Mouse (Mus musculus) stomach, embryonic 14.5 days (tissue): ENCODE measurements at regions not wholly inside any gene's neighbourhood (a gene's known extent, or its start where the extent isn't known, plus 50 kb on each side); places are given as distances from the start of the nearest gene placed in this dataset.

Source experiments
- ATAC-seq: fragments of 200-750 bp; cut with Nextera tagmentation; 2 replicates; pipeline ENCODE4 v1.8.0; 2017; ENCODE audit warnings: low read depth, moderate TSS enrichment; ENCODE audit not compliant: insufficient number of reproducible peaks, insufficient read depth, low FRiP score
- H3K27ac ChIP-seq: fragments of 300-500 bp; sonication (generic); 2 replicates; pipeline ENCODE4 v1.5.1; 2014; ENCODE audit warnings: mild to moderate bottlenecking, low read length, moderate library complexity, mixed read lengths
- H3K27me3 ChIP-seq: fragments of 300-500 bp; sonication (generic); 2 replicates; pipeline ENCODE4 v1.6.1; 2014; ENCODE audit warnings: low read length, control low read depth, mixed read lengths; ENCODE audit not compliant: control insufficient read depth, insufficient read depth
- H3K36me3 ChIP-seq: fragments of 300-500 bp; sonication (generic); 2 replicates; pipeline ENCODE4 v1.6.1; 2014; ENCODE audit warnings: mild to moderate bottlenecking, control low read depth, low read length, moderate library complexity, mixed read lengths; ENCODE audit not compliant: control insufficient read depth, insufficient read depth
- H3K4me1 ChIP-seq: fragments of 300-500 bp; sonication (generic); 2 replicates; pipeline ENCODE4 v1.6.1; 2014; ENCODE audit warnings: low read length, control low read depth, mixed read lengths; ENCODE audit not compliant: control insufficient read depth, insufficient read depth
- H3K4me2 ChIP-seq: fragments of 300-500 bp; sonication (generic); replicated peaks from 2 replicates; pipeline ENCODE4 v1.6.1; 2014; ENCODE audit warnings: low read depth, low read length, control low read depth
- H3K4me3 ChIP-seq: fragments of 300-500 bp; sonication (generic); 2 replicates; pipeline ENCODE4 v1.5.1; 2014; ENCODE audit warnings: low read depth, low read length, control low read depth
- H3K9ac ChIP-seq: fragments of 300-500 bp; sonication (generic); replicated peaks from 2 replicates; pipeline ENCODE4 v1.6.1; 2014; ENCODE audit warnings: low read depth, mild to moderate bottlenecking, control low read depth, low read length, moderate library complexity, mixed read lengths
- H3K9me3 ChIP-seq: fragments of 300-500 bp; sonication (generic); 2 replicates; pipeline ENCODE4 v1.6.1; 2016; ENCODE audit warnings: low read depth, low read length, control low read depth; ENCODE audit not compliant: control insufficient read depth
- WGBS: fragments of 180-500 bp; shearing (Covaris S2); extraction: QIAGEN DNeasy Blood & Tissue Kit; methylation state at CpG from one replicate; pipeline ENCODE4 v1.1.7; 2014; 5-methylcytosine and 5-hydroxymethylcytosine counted together

DNA sequence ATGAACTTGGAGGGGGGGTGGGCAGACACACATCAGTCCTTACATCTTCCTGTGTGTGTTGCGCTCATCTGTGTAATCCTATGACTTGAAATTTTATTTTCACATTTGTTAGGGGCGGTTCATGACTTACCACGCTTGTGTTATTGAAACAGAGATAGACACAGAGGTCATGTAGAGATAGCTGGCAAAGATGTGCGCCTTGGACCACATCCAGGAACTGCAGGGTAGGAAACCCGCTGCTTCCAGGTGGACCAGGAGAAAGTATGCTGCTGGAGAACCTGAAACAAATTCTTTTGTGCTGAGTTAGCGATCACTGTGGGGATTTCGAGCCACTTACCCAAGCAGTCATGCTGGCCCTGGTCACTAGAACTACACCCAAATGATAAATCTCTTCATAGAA, 89.1 kb downstream of the Kcnj2 start:
- ATAC-seq, result no peak
- 85% methylated on average over 7 of the region's 7 CpGs for WGBS
- no peaks in the 10 kb centered on the region for H3K36me3 ChIP-seq
- no peaks in the 10 kb centered on the region for H3K27me3 ChIP-seq
- no peak overlapping the region for H3K4me2 ChIP-seq
- H3K4me1 ChIP-seq, result no peaks in the 10 kb centered on the region
- H3K9me3 ChIP-seq, result no peaks in the 10 kb centered on the region
- H3K9ac ChIP-seq, result no peak overlapping the region
- H3K4me3 ChIP-seq, result no peak overlapping the region
- no peak overlapping the region for H3K27ac ChIP-seq

DNA sequence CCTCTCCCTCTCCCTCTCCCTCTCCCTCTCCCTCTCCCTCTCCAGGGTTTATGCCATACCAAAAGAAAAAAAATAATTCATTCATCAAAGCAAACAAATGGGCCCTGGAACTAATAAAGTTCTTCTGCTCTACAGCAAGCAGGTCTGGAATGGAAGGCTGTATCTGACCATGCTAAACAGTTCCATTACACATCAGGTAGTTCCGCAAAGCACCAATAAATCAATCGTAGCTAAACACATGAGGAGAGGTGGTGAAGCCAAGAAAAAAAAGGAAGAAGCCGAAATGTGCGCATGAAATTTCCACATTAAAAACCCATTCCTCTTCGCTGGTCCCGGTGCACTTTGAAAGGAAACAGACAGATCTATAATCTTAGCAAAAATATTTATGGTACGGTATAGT, 89.8 kb downstream of the Kcnj2 start:
- no peak overlapping the region for H3K4me2 ChIP-seq
- H3K27me3 ChIP-seq, result no peaks in the 10 kb centered on the region
- no peaks in the 10 kb centered on the region for H3K4me1 ChIP-seq
- no peak overlapping the region for H3K4me3 ChIP-seq
- ATAC-seq, result no peak
- 36% methylated on average over 7 of the region's 7 CpGs for WGBS
- H3K9ac ChIP-seq, result no peak overlapping the region
- no peaks in the 10 kb centered on the region for H3K36me3 ChIP-seq
- no peaks in the 10 kb centered on the region for H3K9me3 ChIP-seq
- H3K27ac ChIP-seq, result no peak overlapping the region

DNA sequence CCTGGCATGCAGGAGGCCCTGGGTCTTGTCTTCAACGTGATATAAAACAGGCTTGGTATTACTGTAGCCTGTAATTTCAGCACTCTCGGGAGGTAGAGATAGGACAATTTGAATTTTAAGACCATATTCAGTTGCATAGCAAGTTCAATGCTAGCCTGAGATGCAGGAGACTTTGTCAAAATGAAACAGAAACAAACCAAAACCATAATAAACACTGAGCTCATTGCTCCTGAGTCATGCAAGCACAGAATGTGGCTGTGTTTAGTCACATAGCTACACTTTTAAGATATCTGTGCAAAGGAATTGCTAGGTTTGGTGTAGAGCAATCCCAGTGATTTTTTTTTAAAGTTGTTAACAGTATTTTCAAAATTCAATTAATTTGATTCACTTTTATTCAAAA, 93.3 kb downstream of the Kcnj2 start:
- ATAC-seq, result no peak
- WGBS, result 54% methylated on average over 2 of the region's 2 CpGs
- H3K4me1 ChIP-seq, result no peaks in the 10 kb centered on the region
- H3K9me3 ChIP-seq, result no peaks in the 10 kb centered on the region
- H3K4me2 ChIP-seq, result no peak overlapping the region
- H3K27ac ChIP-seq, result no peak overlapping the region
- H3K4me3 ChIP-seq, result no peak overlapping the region
- H3K36me3 ChIP-seq, result no peaks in the 10 kb centered on the region
- no peak overlapping the region for H3K9ac ChIP-seq
- no peaks in the 10 kb centered on the region for H3K27me3 ChIP-seq

DNA sequence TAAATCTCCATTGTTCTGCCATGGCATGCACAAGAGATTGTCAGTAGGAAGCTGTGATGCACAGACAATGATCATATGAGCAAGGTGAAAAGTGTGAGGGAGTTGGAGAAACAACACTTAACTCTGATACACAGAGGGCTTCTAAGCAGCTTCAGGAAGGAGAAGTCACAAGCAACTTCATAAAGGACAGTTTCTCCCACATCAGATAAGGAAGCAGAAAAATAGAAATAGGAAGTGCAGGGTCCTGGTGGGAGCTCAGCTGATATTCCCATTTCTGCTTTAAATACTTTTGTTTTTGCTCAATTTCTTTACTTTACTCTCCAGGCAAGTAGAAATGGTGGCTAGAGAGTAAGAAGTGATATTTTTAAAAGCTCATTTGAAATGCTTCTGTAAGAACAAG, 98.9 kb downstream of the Kcnj2 start:
- Histone ChIP-seq H3K4me2 (no peak overlapping the region), H3K9ac (no peak overlapping the region), H3K4me1 (no peaks in the 10 kb centered on the region), H3K9me3 (no peaks in the 10 kb centered on the region), H3K27ac (no peak overlapping the region), H3K4me3 (no peak overlapping the region), H3K27me3 (no peaks in the 10 kb centered on the region), H3K36me3 (no peaks in the 10 kb centered on the region)
- no peak for ATAC-seq

DNA sequence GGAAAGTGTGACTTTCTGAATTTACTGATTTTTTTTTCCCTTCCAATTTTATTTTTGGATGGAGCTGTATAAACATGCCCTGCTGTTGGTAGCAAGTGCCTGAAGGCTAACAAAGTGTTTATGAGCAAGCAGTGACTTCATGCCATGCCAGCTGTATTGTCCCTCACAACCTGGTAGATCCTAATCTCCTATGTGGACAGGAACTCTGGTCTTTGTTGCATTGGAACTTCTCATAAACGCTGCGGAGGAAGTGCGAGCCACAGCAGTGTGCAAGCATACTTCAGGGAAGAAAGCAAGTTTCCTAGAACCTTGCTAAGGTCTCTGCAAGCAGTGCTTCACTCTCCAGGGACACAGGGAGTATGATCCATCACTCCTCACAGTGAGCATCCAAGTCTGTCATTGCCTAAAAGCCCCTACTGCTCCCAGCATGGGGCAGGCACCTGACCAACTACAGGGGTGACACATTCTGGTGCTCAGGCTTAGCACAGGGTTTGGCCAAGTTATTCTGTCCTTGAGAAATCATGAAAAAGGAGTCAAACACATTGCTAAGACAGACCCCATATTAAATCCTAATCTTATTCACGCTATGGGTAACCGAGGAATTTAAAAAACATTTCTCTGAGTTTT, 104.3 kb downstream of the Kcnj2 start:
- Histone ChIP-seq H3K27ac (no peak overlapping the region), H3K9ac (no peak overlapping the region), H3K27me3 (no peaks in the 10 kb centered on the region), H3K36me3 (no peaks in the 10 kb centered on the region), H3K4me2 (no peak overlapping the region), H3K4me3 (no peak overlapping the region), H3K4me1 (no peaks in the 10 kb centered on the region), H3K9me3 (no peaks in the 10 kb centered on the region)
- 84% methylated on average over 5 of the region's 5 CpGs for WGBS
- no peak for ATAC-seq

DNA sequence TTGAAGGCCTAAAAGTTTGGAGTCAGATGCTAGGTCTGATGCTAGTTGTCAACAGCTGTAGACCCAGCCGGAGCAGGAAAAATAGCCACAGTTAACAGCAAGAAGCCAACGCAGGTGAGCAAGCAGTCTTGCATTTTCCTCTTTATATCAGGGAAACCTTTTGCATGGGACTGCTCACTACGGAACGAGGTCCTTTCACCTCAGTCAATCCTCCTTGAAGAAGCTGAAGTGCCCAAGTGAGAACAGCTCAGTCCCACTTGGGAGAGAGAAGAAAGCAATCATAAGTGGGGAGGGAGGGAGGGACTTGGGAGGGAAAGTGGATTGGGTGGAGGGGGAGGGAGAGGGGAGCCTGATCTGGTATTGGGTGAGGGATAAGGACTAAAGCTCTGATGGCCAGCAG, 107.6 kb downstream of the Kcnj2 start:
- Histone ChIP-seq H3K36me3 (no peaks in the 10 kb centered on the region), H3K27ac (no peak overlapping the region), H3K4me2 (no peak overlapping the region), H3K4me1 (no peaks in the 10 kb centered on the region), H3K9me3 (no peaks in the 10 kb centered on the region), H3K4me3 (no peak overlapping the region), H3K27me3 (no peaks in the 10 kb centered on the region), H3K9ac (no peak overlapping the region)
- no peak for ATAC-seq
- WGBS, result 90% methylated on average over 4 of the region's 4 CpGs

DNA sequence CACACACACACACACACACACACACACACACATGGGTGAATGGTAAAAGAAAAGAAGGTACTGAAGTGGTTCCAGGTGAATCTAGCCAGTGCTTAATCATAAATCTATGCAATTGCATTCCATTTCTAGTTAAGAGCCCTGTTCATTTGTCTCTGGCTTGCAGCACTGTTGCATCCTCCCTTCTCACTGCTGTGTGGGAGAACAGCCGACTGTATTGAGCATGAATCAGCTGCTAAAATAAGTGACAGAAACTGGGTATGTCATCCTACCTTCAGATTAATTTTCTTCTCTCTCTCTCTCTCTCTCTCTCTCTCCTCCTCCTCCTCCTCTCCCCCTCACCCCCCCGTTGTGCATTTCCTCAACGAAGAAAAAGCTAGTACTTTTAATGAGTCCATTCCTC, 109.6 kb downstream of the Kcnj2 start:
- 53% methylated on average over 3 of the region's 3 CpGs for WGBS
- Histone ChIP-seq H3K36me3 (no peaks in the 10 kb centered on the region), H3K27me3 (no peaks in the 10 kb centered on the region), H3K4me1 (no peaks in the 10 kb centered on the region), H3K9ac (no peak overlapping the region), H3K4me2 (no peak overlapping the region), H3K9me3 (no peaks in the 10 kb centered on the region), H3K4me3 (no peak overlapping the region), H3K27ac (no peak overlapping the region)
- no peak for ATAC-seq

DNA sequence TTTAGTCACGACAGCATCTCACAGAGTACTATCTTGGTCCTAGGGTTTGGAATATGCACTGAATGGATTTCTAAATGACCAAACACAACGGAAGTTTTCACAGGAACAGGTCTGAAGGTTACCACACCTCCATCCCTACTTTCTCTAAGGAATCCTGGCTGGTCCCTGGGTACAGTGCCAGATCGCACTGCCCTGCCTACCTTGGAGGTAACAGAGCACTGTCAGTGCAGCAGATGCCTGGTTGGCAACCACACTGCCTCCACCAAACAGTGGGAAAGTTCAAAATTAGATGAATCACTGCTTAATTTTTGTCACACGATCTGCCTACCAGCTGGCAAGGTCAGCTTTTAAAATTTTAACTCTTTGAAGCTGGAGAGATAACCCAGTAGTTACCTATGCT, 111.6 kb downstream of the Kcnj2 start:
- Histone ChIP-seq H3K36me3 (no peaks in the 10 kb centered on the region), H3K9me3 (no peaks in the 10 kb centered on the region), H3K4me1 (no peaks in the 10 kb centered on the region), H3K4me2 (no peak overlapping the region), H3K27me3 (no peaks in the 10 kb centered on the region), H3K27ac (no peak overlapping the region), H3K9ac (no peak overlapping the region), H3K4me3 (no peak overlapping the region)
- ATAC-seq, result no peak
- 79% methylated on average over 4 of the region's 4 CpGs for WGBS

DNA sequence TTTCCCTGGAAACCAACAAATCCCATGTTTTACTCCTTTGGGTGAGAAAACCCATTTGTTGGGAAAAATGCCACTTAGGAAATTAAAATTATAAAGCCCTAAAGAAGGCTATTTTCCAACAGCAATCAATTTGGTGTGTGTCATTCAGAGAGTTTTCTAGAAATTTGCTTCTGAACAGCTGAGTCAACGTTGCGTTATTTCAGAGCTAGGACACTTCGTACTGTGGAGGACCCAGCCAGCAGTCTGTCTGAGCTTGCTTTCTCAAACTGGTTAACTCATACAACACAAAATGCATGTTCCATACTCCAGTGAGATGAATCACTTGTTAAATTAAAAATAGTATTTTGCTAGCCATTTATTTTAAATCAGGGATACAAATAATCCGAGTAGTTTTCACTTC, 131.5 kb downstream of the Kcnj2 start:
- no peaks in the 10 kb centered on the region for H3K36me3 ChIP-seq
- WGBS, result 81% methylated on average over 4 of the region's 4 CpGs
- ATAC-seq, result no peak
- no peak overlapping the region for H3K4me2 ChIP-seq
- no peak overlapping the region for H3K4me3 ChIP-seq
- H3K27ac ChIP-seq, result no peak overlapping the region
- no peaks in the 10 kb centered on the region for H3K9me3 ChIP-seq
- H3K4me1 ChIP-seq, result no peaks in the 10 kb centered on the region
- H3K27me3 ChIP-seq, result no peaks in the 10 kb centered on the region
- H3K9ac ChIP-seq, result no peak overlapping the region
